23 mouse cellular contexts compared by ENCODE assay signal in genomic region chr3:104732907-104733306, GRCm38 (mm10). TPM values are rescaled to one million over a fixed set of nuclear protein-coding genes. Genes with fewer than 3 reads are reported as not detected.
"Had no signal": no experiment of that assay in that cellular context is flagged by ENCODE, and none has a peak within 500 bp of the region (broad histone marks: within the 10 kb centered on the region; RNA-seq: fewer than 3 reads in every experiment).

No protein-coding gene starts in this region.

- H3K9ac ChIP-seq: lung, embryonic 15.5 days; midbrain, embryonic 13.5 days; midbrain, embryonic 15.5 days; neural tube, embryonic 12.5 days had no signal

- H3K27me3 ChIP-seq: lung, embryonic 15.5 days; midbrain, embryonic 13.5 days; midbrain, embryonic 15.5 days; neural tube, embryonic 12.5 days had no signal

- H3K9me3 ChIP-seq: lung, embryonic 15.5 days; megakaryocyte, embryonic 14.5 days; midbrain, embryonic 13.5 days; midbrain, embryonic 15.5 days; neural tube, embryonic 12.5 days had no signal

- H3K27ac ChIP-seq: lung, embryonic 15.5 days; macrophage; midbrain, embryonic 13.5 days; midbrain, embryonic 15.5 days; neural tube, embryonic 12.5 days had no signal

- H3K36me3 ChIP-seq: lung, embryonic 15.5 days; midbrain, embryonic 13.5 days; midbrain, embryonic 15.5 days; neural tube, embryonic 12.5 days had no signal

- H3K4me3 ChIP-seq: lung, embryonic 15.5 days; megakaryocyte, embryonic 14.5 days; midbrain, embryonic 13.5 days; midbrain, embryonic 15.5 days; neural tube, embryonic 12.5 days had no signal

- ATAC-seq: lung, postnatal 0 days; midbrain, embryonic 13.5 days; midbrain, embryonic 15.5 days had no signal

- H3K4me2 ChIP-seq: lung, embryonic 15.5 days; midbrain, embryonic 11.5 days; midbrain, embryonic 13.5 days; midbrain, embryonic 15.5 days; neural tube, embryonic 12.5 days had no signal

- DNase-seq: lung, adult 2 months; lung, postnatal 14 days; lung, postnatal 36 days; retina, postnatal 1 day; right cerebral cortex, adult 18-20 months; right cerebral cortex, postnatal 25 days; right cerebral cortex, postnatal 4 days; spleen, adult 18-20 months; thymus, adult 18-20 months; thymus, postnatal 14 days; thymus, postnatal 36 days had no signal

- H3K4me1 ChIP-seq: lung, embryonic 15.5 days; midbrain, embryonic 13.5 days; midbrain, embryonic 15.5 days; neural tube, embryonic 12.5 days had no signal

RNA-seq across cellular contexts. Expression of gene Fam19a3, which starts 48.7 kb away (rescaled TPM):
- polyA plus RNA-seq: macrophage; midbrain, embryonic 11.5 days; midbrain, embryonic 13.5 days; midbrain, postnatal 0 days; neural tube, embryonic 12.5 days; neural tube, embryonic 14.5 days; stomach, embryonic 14.5 days; thymus, postnatal 0 days had no signal
